In the genomic region with DNA sequence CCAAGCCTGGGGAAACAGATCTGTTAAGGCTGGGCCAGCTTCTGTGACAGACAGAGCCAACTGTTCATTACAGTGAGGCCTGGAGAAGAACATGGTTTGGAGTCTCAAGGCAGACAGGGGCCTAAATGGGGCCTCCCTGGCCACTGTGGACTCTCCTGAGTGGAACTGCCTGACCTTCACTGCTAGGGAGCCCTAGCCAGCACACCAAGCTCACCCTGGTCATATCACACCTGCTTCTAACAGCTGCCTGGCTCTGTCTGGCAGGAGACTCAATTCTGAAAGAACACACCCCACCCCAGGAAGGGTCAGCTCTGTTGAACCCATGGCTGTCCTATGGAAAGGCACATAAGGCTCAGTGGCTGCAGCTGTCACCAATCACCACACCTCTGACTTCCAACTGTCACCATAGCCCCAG, we compare ENCODE assay signal across 14 mouse cellular contexts. TPM values are rescaled to one million over a fixed set of nuclear protein-coding genes. Genes with fewer than 3 reads are reported as not detected.
A peak's percentile ranks its signal among the peaks of the same experiment; 100 is the strongest.
DNase-seq lines count a peak whose midpoint lies in the region; ATAC-seq and TF ChIP-seq lines count a peak whose summit lies in the region.
"Had no signal": no experiment of that assay in that cellular context is flagged by ENCODE, and none has a peak within 500 bp of the region (broad histone marks: within the 10 kb centered on the region; RNA-seq: fewer than 3 reads in every experiment).

No protein-coding gene starts in this region.

- H3K9ac ChIP-seq in heart, embryonic 13.5 days = 0 out of 2 replicates have a peak overlapping the region, but pooled peaks have one; percentile 37
- peak overlapping the region; percentile 59 for H3K9ac ChIP-seq in liver, embryonic 11.5 days (ENCODE audit: low read depth, low read length)
- H3K9ac ChIP-seq: embryonic facial prominence, embryonic 12.5 days; forebrain, postnatal 0 days; midbrain, embryonic 15.5 days; stomach, embryonic 15.5 days had no signal

- H3K9me3 ChIP-seq in heart, embryonic 13.5 days = no peaks in the 10 kb centered on the region
- no peaks in the 10 kb centered on the region for H3K9me3 ChIP-seq in liver, embryonic 11.5 days (ENCODE audit: control insufficient read depth, low read length)
- H3K9me3 ChIP-seq: embryonic facial prominence, embryonic 12.5 days; midbrain, embryonic 15.5 days; stomach, embryonic 15.5 days had no signal

- intact Hi-C loops in heart, postnatal 25 days (cut with DNase I) = no loop called here

- peaks cover 78% of the 10 kb centered on the region for H3K4me1 ChIP-seq in heart, embryonic 13.5 days
- peaks cover 26% of the 10 kb centered on the region for H3K4me1 ChIP-seq in bone marrow, adult 2 months (ENCODE audit: control insufficient read depth, insufficient read depth, low read length)
- H3K4me1 ChIP-seq in liver, embryonic 11.5 days (replicated peaks; ENCODE audit: control insufficient read depth, insufficient read depth, low read length) = peaks cover 60% of the 10 kb centered on the region

- H3K27ac ChIP-seq in heart, embryonic 13.5 days (replicated peaks) = no peak overlapping the region
- peak overlapping the region; percentile 55 for H3K27ac ChIP-seq in bone marrow, adult 2 months (ENCODE audit: control insufficient read depth, insufficient read depth, low read depth, low read length, poor library complexity)
- H3K27ac ChIP-seq in liver, embryonic 11.5 days (ENCODE audit: low read depth, low read length) = peak overlapping the region; percentile 91
- no peak overlapping the region for H3K27ac ChIP-seq in layer of hippocampus, adult 2 months
- H3K27ac ChIP-seq: embryonic facial prominence, embryonic 12.5 days; midbrain, embryonic 15.5 days; stomach, embryonic 15.5 days had no signal

- TF ChIP-seq CTCF in bone marrow, adult 2 months (IDR thresholded peaks at IDR 0.05; ENCODE audit: control insufficient read depth, insufficient read depth, low read length) = no peak
- TF ChIP-seq CTCF in layer of hippocampus, adult 2 months (conservative IDR thresholded peaks at IDR 0.05) = no peak

- no peak overlapping the region for H3K4me3 ChIP-seq in heart, embryonic 13.5 days
- H3K4me3 ChIP-seq in bone marrow, adult 2 months (replicated peaks; ENCODE audit: control insufficient read depth, low read depth, low read length) = no peak overlapping the region
- peak overlapping the region; percentile 18 for H3K4me3 ChIP-seq in liver, embryonic 11.5 days (ENCODE audit: low read depth, low read length)
- no peak overlapping the region for H3K4me3 ChIP-seq in layer of hippocampus, adult 2 months
- H3K4me3 ChIP-seq: embryonic facial prominence, embryonic 12.5 days; midbrain, embryonic 15.5 days; stomach, embryonic 15.5 days had no signal

- H3K4me2 ChIP-seq in heart, embryonic 13.5 days = no peak overlapping the region
- peak overlapping the region; percentile 51 for H3K4me2 ChIP-seq in liver, embryonic 11.5 days
- H3K4me2 ChIP-seq: embryonic facial prominence, embryonic 12.5 days; midbrain, embryonic 15.5 days; stomach, embryonic 15.5 days had no signal

- H3K27me3 ChIP-seq in heart, embryonic 13.5 days (replicated peaks) = no peaks in the 10 kb centered on the region
- no peaks in the 10 kb centered on the region for H3K27me3 ChIP-seq in liver, embryonic 11.5 days (replicated peaks; ENCODE audit: control insufficient read depth, insufficient read depth, low read length)
- H3K27me3 ChIP-seq: embryonic facial prominence, embryonic 12.5 days; midbrain, embryonic 15.5 days; stomach, embryonic 15.5 days had no signal

- no peak for TF ChIP-seq POLR2A in bone marrow, adult 2 months (IDR thresholded peaks at IDR 0.05; ENCODE audit: borderline replicate concordance, control insufficient read depth, low read depth, low read length)

- H3K36me3 ChIP-seq in heart, embryonic 13.5 days = peaks cover 31% of the 10 kb centered on the region
- peaks cover 2% of the 10 kb centered on the region for H3K36me3 ChIP-seq in liver, embryonic 11.5 days (ENCODE audit: control insufficient read depth, insufficient read depth, low read length)
- H3K36me3 ChIP-seq: midbrain, embryonic 15.5 days had no signal

- ATAC-seq in heart, embryonic 13.5 days (ENCODE audit: extremely low read depth, insufficient number of reproducible peaks, low FRiP score, low TSS enrichment) = no peak
- ATAC-seq in liver, embryonic 11.5 days (replicated peaks; ENCODE audit: low FRiP score) = no peak
- ATAC-seq: forebrain, postnatal 0 days; midbrain, embryonic 15.5 days had no signal

- no peak for DNase-seq in heart, postnatal 25 days (ENCODE audit: low spot score)
- DNase-seq in A20 (ENCODE audit: low read depth, low spot score) = peak; percentile 20
- no peak for DNase-seq in liver, embryonic 11.5 days (ENCODE audit: low spot score)
- DNase-seq in embryo, embryonic 9.5 days (ENCODE audit: extremely low spot score) = no peak
- DNase-seq in layer of hippocampus, adult 2 months (ENCODE audit: low spot score in 2 of 2) = no peak
- DNase-seq: cerebellum, adult 2 months; forebrain, postnatal 0 days; heart, postnatal 36 days; lung, postnatal 14 days had no signal

RNA-seq across cellular contexts. Expression of a gene that starts 29.1 kb away (rescaled TPM):
- polyA plus RNA-seq in heart, embryonic 13.5 days (2015; fragmentation: Nextera tagmentation; extraction: Ambion mirVana) = 3.7 and 3.8 TPM in 2 replicates
- 1 to 10 TPM in 1 of 2 experiments, under 1 TPM in 1; 0.70 to 1.3 TPM for total RNA-seq in heart, postnatal 25 days (2021)
- 0.68 and 1.3 TPM in 2 replicates for polyA plus RNA-seq in bone marrow, adult 2 months (2011; ENCODE audit: insufficient read depth, insufficient read length, low replicate concordance, missing spikeins)
- 2.2 and 2.8 TPM in 2 replicates for polyA plus RNA-seq in liver, embryonic 11.5 days (2014; fragmentation: Nextera tagmentation; extraction: Ambion mirVana)
- 10 to 100 TPM; 23.6 to 24.5 TPM for total RNA-seq in layer of hippocampus, adult 2 months (2021)

RNA-seq across cellular contexts. Expression of a gene that starts 36.3 kb away (rescaled TPM):
- polyA plus RNA-seq in heart, embryonic 13.5 days (2015; fragmentation: Nextera tagmentation; extraction: Ambion mirVana) = 68.7 and 72.2 TPM in 2 replicates
- 10 to 100 TPM; 29.3 to 35.7 TPM for total RNA-seq in heart, postnatal 25 days (2021)
- polyA plus RNA-seq in bone marrow, adult 2 months (2011; ENCODE audit: insufficient read depth, insufficient read length, low replicate concordance, missing spikeins) = 19.3 and 33.0 TPM in 2 replicates
- 111 and 113 TPM in 2 replicates for polyA plus RNA-seq in liver, embryonic 11.5 days (2014; fragmentation: Nextera tagmentation; extraction: Ambion mirVana)
- total RNA-seq in layer of hippocampus, adult 2 months (2021) = 10 to 100 TPM; 43.6 to 51.8 TPM

RNA-seq across cellular contexts. Expression of a gene that starts 43.8 kb away (rescaled TPM):
- 29.3 and 30.3 TPM in 2 replicates for polyA plus RNA-seq in heart, embryonic 13.5 days (2015; fragmentation: Nextera tagmentation; extraction: Ambion mirVana)
- 10 to 100 TPM; 23.4 to 23.7 TPM for total RNA-seq in heart, postnatal 25 days (2021)
- 30.2 and 41.6 TPM in 2 replicates for polyA plus RNA-seq in bone marrow, adult 2 months (2011; ENCODE audit: insufficient read depth, insufficient read length, low replicate concordance, missing spikeins)
- 76.7 and 78.0 TPM in 2 replicates for polyA plus RNA-seq in liver, embryonic 11.5 days (2014; fragmentation: Nextera tagmentation; extraction: Ambion mirVana)
- 10 to 100 TPM; 24.8 to 28.9 TPM for total RNA-seq in layer of hippocampus, adult 2 months (2021)

RNA-seq across cellular contexts. Expression of a gene that starts 44.3 kb away (rescaled TPM):
- polyA plus RNA-seq in heart, embryonic 13.5 days (2015; fragmentation: Nextera tagmentation; extraction: Ambion mirVana) = 2.6 and 2.7 TPM in 2 replicates
- total RNA-seq in heart, postnatal 25 days (2021) = 10 to 100 TPM; 12.7 to 13.6 TPM
- polyA plus RNA-seq in bone marrow, adult 2 months (2011; ENCODE audit: insufficient read depth, insufficient read length, low replicate concordance, missing spikeins) = 11.0 and 18.8 TPM in 2 replicates
- polyA plus RNA-seq in liver, embryonic 11.5 days (2014; fragmentation: Nextera tagmentation; extraction: Ambion mirVana) = 6.0 and 6.6 TPM in 2 replicates
- total RNA-seq in layer of hippocampus, adult 2 months (2021) = 10 to 100 TPM; 10.9 to 11.0 TPM

Comparison
In these comparisons a context has a peak if more than half of its experiments do, and no peak if none do; other contexts are left out.
1. H3K27ac ChIP-seq: peak in bone marrow, adult 2 months (single experiment) and liver, embryonic 11.5 days (single experiment); none in heart, embryonic 13.5 days (single experiment) and layer of hippocampus, adult 2 months (single experiment).